Mouse (Mus musculus): ENCODE data around the gene Mxi1. TPM values are rescaled to one million over a fixed set of nuclear protein-coding genes. Genes with fewer than 3 reads are reported as not detected.

Gene Mxi1
- total RNA-seq, 1 experiment, result 20.1 TPM

GRCm38 (mm10) chr19:53362967-53363366, 52.6 kb downstream of the Mxi1 start:
- no peak overlapping the region for H3K27ac ChIP-seq (ENCODE audit: insufficient read depth, low read depth, low read length, poor library complexity, severe bottlenecking)
- H3K9ac ChIP-seq (ENCODE audit: insufficient read depth, low read depth, low read length, poor library complexity, severe bottlenecking), result no peak overlapping the region
- in situ Hi-C loops (cut with MboI; ENCODE audit: low sequenced_read_pairs in 2 of 2, unreplicated experiment in 2 of 2), result loop anchor here in 1 of 2 experiments (10.0 kb wide), 1 partner anchor 118 kb away; no protein-coding TSS in a partner anchor
- TF ChIP-seq MAFK (IDR thresholded peaks at IDR 0.05; ENCODE audit: insufficient read depth, low read depth, low read length), result no peak
- peak; percentile 56; the same call in 1 of the 2 replicates for TF ChIP-seq ZC3H11A (IDR thresholded peaks at IDR 0.05; ENCODE audit: borderline replicate concordance, low read depth, low read length)
- H3K4me1 ChIP-seq (ENCODE audit: control insufficient read depth in 2 of 2, insufficient read depth in 2 of 2, low read length in 2 of 2, poor library complexity in 1 of 2), result no peaks in the 10 kb centered on the region
- no peaks in the 10 kb centered on the region for H3K9me3 ChIP-seq (ENCODE audit: control insufficient read depth, insufficient read depth, low read depth, low read length)
- no peaks in the 10 kb centered on the region for H3K36me3 ChIP-seq (ENCODE audit: control insufficient read depth, insufficient read depth, low read length, poor library complexity, severe bottlenecking)
- peak; percentile 65 for DNase-seq (ENCODE audit: low read depth, low spot score)
- H3K4me3 ChIP-seq (ENCODE audit: insufficient read depth in 1 of 2, low read depth in 1 of 2, low read length in 2 of 2, poor library complexity in 1 of 2, severe bottlenecking in 1 of 2), result no peak overlapping the region

GRCm38 (mm10) chr19:53364551-53364950, 54.2 kb downstream of the Mxi1 start:
- Histone ChIP-seq H3K27ac (ENCODE audit: insufficient read depth, low read depth, low read length, poor library complexity, severe bottlenecking) (no peak overlapping the region), H3K9me3 (ENCODE audit: control insufficient read depth, insufficient read depth, low read depth, low read length) (no peaks in the 10 kb centered on the region), H3K4me1 (ENCODE audit: control insufficient read depth in 2 of 2, insufficient read depth in 2 of 2, low read length in 2 of 2, poor library complexity in 1 of 2) (peaks cover 0 to 6% of the 10 kb centered on the region in 2 experiments; a peak in 1 of 4 replicates), H3K36me3 (ENCODE audit: control insufficient read depth, insufficient read depth, low read length, poor library complexity, severe bottlenecking) (no peaks in the 10 kb centered on the region), H3K4me3 (ENCODE audit: insufficient read depth in 1 of 2, low read depth in 1 of 2, low read length in 2 of 2, poor library complexity in 1 of 2, severe bottlenecking in 1 of 2) (no peak overlapping the region), H3K9ac (ENCODE audit: insufficient read depth, low read depth, low read length, poor library complexity, severe bottlenecking) (no peak overlapping the region)
- in situ Hi-C loops (cut with MboI; ENCODE audit: low sequenced_read_pairs in 2 of 2, unreplicated experiment in 2 of 2), result loop anchor here in 1 of 2 experiments (10.0 kb wide), 1 partner anchor 120 kb away; no protein-coding TSS in a partner anchor
- TF ChIP-seq MAFK (IDR thresholded peaks at IDR 0.05; ENCODE audit: insufficient read depth, low read depth, low read length) (no peak), HCFC1 (IDR thresholded peaks at IDR 0.05; ENCODE audit: borderline replicate concordance, insufficient read depth, low read length) (no peak), CHD2 (IDR thresholded peaks at IDR 0.05; ENCODE audit: low read depth, low read length) (no peak), ZC3H11A (IDR thresholded peaks at IDR 0.05; ENCODE audit: borderline replicate concordance, low read depth, low read length) (no peak), ZNF384 (IDR thresholded peaks at IDR 0.05; ENCODE audit: low read depth, low read length) (no peak)
- no peak for DNase-seq (ENCODE audit: low read depth, low spot score)

GRCm38 (mm10) chr19:53364963-53365362, 54.6 kb downstream of the Mxi1 start:
- Histone ChIP-seq H3K4me3 (ENCODE audit: insufficient read depth in 1 of 2, low read depth in 1 of 2, low read length in 2 of 2, poor library complexity in 1 of 2, severe bottlenecking in 1 of 2) (no peak overlapping the region), H3K4me1 (ENCODE audit: control insufficient read depth in 2 of 2, insufficient read depth in 2 of 2, low read length in 2 of 2, poor library complexity in 1 of 2) (peaks cover 0 to 6% of the 10 kb centered on the region in 2 experiments; a peak in 2 of 4 replicates), H3K27ac (ENCODE audit: insufficient read depth, low read depth, low read length, poor library complexity, severe bottlenecking) (no peak overlapping the region), H3K9me3 (ENCODE audit: control insufficient read depth, insufficient read depth, low read depth, low read length) (no peaks in the 10 kb centered on the region), H3K36me3 (ENCODE audit: control insufficient read depth, insufficient read depth, low read length, poor library complexity, severe bottlenecking) (no peaks in the 10 kb centered on the region), H3K9ac (ENCODE audit: insufficient read depth, low read depth, low read length, poor library complexity, severe bottlenecking) (no peak overlapping the region)
- in situ Hi-C loops (cut with MboI; ENCODE audit: low sequenced_read_pairs in 2 of 2, unreplicated experiment in 2 of 2), result loop anchor here in 1 of 2 experiments (10.0 kb wide), 1 partner anchor 120 kb away; no protein-coding TSS in a partner anchor
- no peak for DNase-seq (ENCODE audit: low read depth, low spot score)
- TF ChIP-seq MAFK (IDR thresholded peaks at IDR 0.05; ENCODE audit: insufficient read depth, low read depth, low read length), result no peak
- no peak for TF ChIP-seq HCFC1 (IDR thresholded peaks at IDR 0.05; ENCODE audit: borderline replicate concordance, insufficient read depth, low read length)
- TF ChIP-seq ZNF384 (IDR thresholded peaks at IDR 0.05; ENCODE audit: low read depth, low read length), result no peak
- no peak for TF ChIP-seq CHD2 (IDR thresholded peaks at IDR 0.05; ENCODE audit: low read depth, low read length)
- TF ChIP-seq ZC3H11A (IDR thresholded peaks at IDR 0.05; ENCODE audit: borderline replicate concordance, low read depth, low read length), result no peak

GRCm38 (mm10) chr19:53366057-53366775, 55.9 kb downstream of the Mxi1 start:
- TF ChIP-seq ZC3H11A (IDR thresholded peaks at IDR 0.05; ENCODE audit: borderline replicate concordance, low read depth, low read length) (no peak), ZNF384 (IDR thresholded peaks at IDR 0.05; ENCODE audit: low read depth, low read length) (no peak)
- in situ Hi-C loops (cut with MboI; ENCODE audit: low sequenced_read_pairs in 2 of 2, unreplicated experiment in 2 of 2), result loop anchor here in 1 of 2 experiments (10.0 kb wide), 1 partner anchor 121 kb away; no protein-coding TSS in a partner anchor
- Histone ChIP-seq H3K27ac (ENCODE audit: insufficient read depth, low read depth, low read length, poor library complexity, severe bottlenecking) (no peak overlapping the region), H3K4me1 (ENCODE audit: control insufficient read depth in 2 of 2, insufficient read depth in 2 of 2, low read length in 2 of 2, poor library complexity in 1 of 2) (peaks cover 0 to 9% of the 10 kb centered on the region in 2 experiments; a peak in 2 of 4 replicates), H3K36me3 (ENCODE audit: control insufficient read depth, insufficient read depth, low read length, poor library complexity, severe bottlenecking) (no peaks in the 10 kb centered on the region), H3K9me3 (ENCODE audit: control insufficient read depth, insufficient read depth, low read depth, low read length) (no peaks in the 10 kb centered on the region), H3K4me3 (ENCODE audit: insufficient read depth in 1 of 2, low read depth in 1 of 2, low read length in 2 of 2, poor library complexity in 1 of 2, severe bottlenecking in 1 of 2) (no peak overlapping the region), H3K9ac (ENCODE audit: insufficient read depth, low read depth, low read length, poor library complexity, severe bottlenecking) (no peak overlapping the region)
- no peak for DNase-seq (ENCODE audit: low read depth, low spot score)

Data from ES-E14 (cell line).